Mouse (Mus musculus) hindbrain, postnatal 0 days (tissue): ENCODE data around the gene Klhl3. TPM values are rescaled to one million over a fixed set of nuclear protein-coding genes. Genes with fewer than 3 reads are reported as not detected.

ENCODE experiments used
- ATAC-seq: fragments of 200-750 bp; cut with Nextera tagmentation; 2 replicates; pipeline ENCODE4 v1.8.0; 2017; ENCODE audit warnings: mild to moderate bottlenecking, moderate TSS enrichment, moderate library complexity
- DNase-seq: peaks from one replicate; pipeline ENCODE4 v3.0.0-alpha.2; 2015; ENCODE audit warnings: low spot score
- H3K27ac ChIP-seq: fragments of 300-500 bp; sonication (generic); 2 replicates; pipeline ENCODE4 v1.5.1; 2014; ENCODE audit warnings: mild to moderate bottlenecking
- H3K27me3 ChIP-seq: fragments of 300-500 bp; sonication (generic); 2 replicates; pipeline ENCODE4 v1.6.1; 2014; ENCODE audit warnings: low read length, mixed read lengths; ENCODE audit not compliant: insufficient read depth
- H3K36me3 ChIP-seq: fragments of 300-500 bp; sonication (generic); 2 replicates; pipeline ENCODE4 v1.6.1; 2014; ENCODE audit warnings: low read length, mixed read lengths; ENCODE audit not compliant: insufficient read depth
- H3K4me1 ChIP-seq: fragments of 300-500 bp; sonication (generic); 2 replicates; pipeline ENCODE4 v1.6.1; 2014; ENCODE audit warnings: antibody characterized with exemption, low read length, mixed read lengths; ENCODE audit not compliant: insufficient read depth
- H3K4me2 ChIP-seq: fragments of 300-500 bp; sonication (generic); 2 replicates; pipeline ENCODE4 v1.6.1; 2014; ENCODE audit warnings: low read depth, mild to moderate bottlenecking, low read length, moderate library complexity, mixed read lengths
- H3K4me3 ChIP-seq: fragments of 300-500 bp; sonication (generic); 2 replicates; pipeline ENCODE4 v1.5.1; 2014; ENCODE audit warnings: low read length
- H3K9ac ChIP-seq: fragments of 300-500 bp; sonication (generic); replicated peaks from 2 replicates; pipeline ENCODE4 v1.6.1; 2014; ENCODE audit warnings: mild to moderate bottlenecking, low read length, moderate library complexity, mixed read lengths
- H3K9me3 ChIP-seq: fragments of 300-500 bp; sonication (generic); 2 replicates; pipeline ENCODE4 v1.6.1; 2016; ENCODE audit warnings: low read length, mixed read lengths
- CTCF ChIP-seq: IDR thresholded peaks from 2 replicates; pipeline ENCODE4 v1.5.1; 2016; ENCODE audit warnings: antibody characterized with exemption, control low read depth, low read depth
- WGBS: fragments of 180-500 bp; shearing (Covaris S2); extraction: QIAGEN DNeasy Blood & Tissue Kit; methylation state at CpG from one replicate; pipeline ENCODE4 v1.1.7; 2014; 5-methylcytosine and 5-hydroxymethylcytosine counted together
- polyA plus RNA-seq: library from polyadenylated mRNA; unstranded; fragments of >200 nt; fragmentation: Nextera tagmentation; extraction: Ambion mirVana; gene quantifications from 2 replicates; pipeline ENCODE4 v1.2.1, GENCODE M21; 2015
- total RNA-seq: library from RNA; depleted of rRNA; stranded (reverse); fragments of >200 nt; gene quantifications from 2 replicates; pipeline ENCODE4 v1.2.3, GENCODE M21; 2014

The Klhl3 gene
- total and polyA plus RNA-seq, 2 experiments from 2014 or later = 10.2 to 10.6 TPM

GRCm38 (mm10) chr13:58078361-58078760 is 35.0 kb downstream of the Klhl3 start:
- ATAC-seq (no peak), DNase-seq (no peak)
- Histone ChIP-seq H3K9ac (no peak overlapping the region), H3K27ac (no peak overlapping the region), H3K4me2 (no peak overlapping the region), H3K4me3 (no peak overlapping the region), H3K4me1 (no peaks in the 10 kb centered on the region), H3K27me3 (no peaks in the 10 kb centered on the region), H3K36me3 (no peaks in the 10 kb centered on the region), H3K9me3 (no peaks in the 10 kb centered on the region)
- 59% methylated on average over 5 of the region's 5 CpGs for WGBS
- no peak for TF ChIP-seq CTCF

- Histone ChIP-seq H3K27me3 (no peaks in the 10 kb centered on the region), H3K27ac (no peak overlapping the region), H3K4me2 (no peak overlapping the region), H3K9me3 (no peaks in the 10 kb centered on the region), H3K36me3 (no peaks in the 10 kb centered on the region), H3K4me1 (no peaks in the 10 kb centered on the region), H3K4me3 (no peak overlapping the region), H3K9ac (no peak overlapping the region)
- DNase-seq (peak; percentile 40), ATAC-seq (0 out of 2 replicates have a peak, but pooled peaks have one; percentile 47)
- no peak for TF ChIP-seq CTCF
- 70% methylated on average over 9 of the region's 9 CpGs for WGBS
These were observed 38.5 kb downstream of the Klhl3 start for GRCm38 (mm10) chr13:58074881-58075280.

- no peak for TF ChIP-seq CTCF
- DNase-seq = peak; percentile 71
- Histone ChIP-seq H3K4me1 (no peaks in the 10 kb centered on the region), H3K4me2 (no peak overlapping the region), H3K4me3 (no peak overlapping the region), H3K27ac (no peak overlapping the region), H3K27me3 (no peaks in the 10 kb centered on the region), H3K36me3 (no peaks in the 10 kb centered on the region), H3K9me3 (no peaks in the 10 kb centered on the region), H3K9ac (no peak overlapping the region)
- 66% methylated on average over 6 of the region's 6 CpGs for WGBS
- ATAC-seq = peak; percentile 62; the same call in 1 of the 2 replicates
These were observed 38.9 kb downstream of the Klhl3 start for GRCm38 (mm10) chr13:58074466-58074865.

DNA sequence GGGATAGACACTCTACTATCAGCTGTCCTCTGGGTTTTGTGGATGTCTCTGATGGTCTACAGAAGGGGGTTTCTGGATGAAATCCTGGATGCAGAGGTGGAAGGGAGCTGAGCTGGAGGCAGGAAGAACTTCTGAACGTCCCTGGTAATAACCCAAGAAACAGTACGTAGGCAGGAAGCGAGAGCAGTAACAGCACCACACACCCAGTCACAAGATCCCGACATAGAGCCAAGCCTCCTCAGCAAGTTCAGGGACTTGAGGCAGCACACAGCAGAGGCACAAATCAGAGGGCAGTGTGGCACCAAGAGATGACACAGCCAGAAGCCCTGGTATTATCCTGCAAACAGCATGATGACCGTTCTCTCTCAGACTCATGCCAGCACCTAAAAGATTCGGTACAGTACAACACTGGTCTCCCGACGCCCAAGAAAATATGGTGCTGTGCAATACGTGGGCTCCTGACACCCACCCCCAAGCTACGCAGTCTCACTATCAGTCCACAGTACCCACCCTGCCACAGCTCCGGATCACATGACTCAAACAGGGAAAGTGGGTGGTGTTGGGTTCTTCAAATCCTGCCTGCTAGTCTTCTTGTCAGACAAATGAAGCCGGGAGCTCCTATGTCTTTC is 40.0 kb downstream of the Klhl3 start:
- Histone ChIP-seq H3K9me3 (no peaks in the 10 kb centered on the region), H3K27me3 (no peaks in the 10 kb centered on the region), H3K27ac (no peak overlapping the region), H3K4me1 (no peaks in the 10 kb centered on the region), H3K4me3 (no peak overlapping the region), H3K4me2 (no peak overlapping the region), H3K9ac (no peak overlapping the region), H3K36me3 (no peaks in the 10 kb centered on the region)
- DNase-seq (no peak), ATAC-seq (no peak)
- no peak for TF ChIP-seq CTCF
- WGBS = 85% methylated on average over 12 of the region's 12 CpGs

- H3K36me3 ChIP-seq = no peaks in the 10 kb centered on the region
- H3K27me3 ChIP-seq = no peaks in the 10 kb centered on the region
- H3K4me3 ChIP-seq = no peak overlapping the region
- no peak for ATAC-seq
- WGBS = 91% methylated on average over 21 of the region's 21 CpGs
- no peak for TF ChIP-seq CTCF
- no peak overlapping the region for H3K4me2 ChIP-seq
- H3K9me3 ChIP-seq = no peaks in the 10 kb centered on the region
- no peak overlapping the region for H3K9ac ChIP-seq
- H3K27ac ChIP-seq = no peak overlapping the region
- no peak for DNase-seq
- no peaks in the 10 kb centered on the region; the same call in 1 of the 2 replicates for H3K4me1 ChIP-seq
These were observed 42.2 kb downstream of the Klhl3 start for GRCm38 (mm10) chr13:58071209-58071608.

GRCm38 (mm10) chr13:58070504-58070903 is 42.9 kb downstream of the Klhl3 start:
- Histone ChIP-seq H3K4me1 (no peaks in the 10 kb centered on the region; the same call in 1 of the 2 replicates), H3K27me3 (no peaks in the 10 kb centered on the region), H3K4me2 (no peak overlapping the region), H3K27ac (no peak overlapping the region), H3K4me3 (no peak overlapping the region), H3K9me3 (no peaks in the 10 kb centered on the region), H3K36me3 (no peaks in the 10 kb centered on the region), H3K9ac (no peak overlapping the region)
- ATAC-seq (no peak), DNase-seq (no peak)
- TF ChIP-seq CTCF = no peak
- 72% methylated on average over 12 of the region's 12 CpGs for WGBS
